Mouse (Mus musculus): ENCODE results near the gene 4931414P19Rik.
"Not testable (repeated sequence)": the region's sequence is repeated elsewhere in the genome, so short reads cannot be mapped to it uniquely, and the experiment has no call there.

Gene 4931414P19Rik

DNA sequence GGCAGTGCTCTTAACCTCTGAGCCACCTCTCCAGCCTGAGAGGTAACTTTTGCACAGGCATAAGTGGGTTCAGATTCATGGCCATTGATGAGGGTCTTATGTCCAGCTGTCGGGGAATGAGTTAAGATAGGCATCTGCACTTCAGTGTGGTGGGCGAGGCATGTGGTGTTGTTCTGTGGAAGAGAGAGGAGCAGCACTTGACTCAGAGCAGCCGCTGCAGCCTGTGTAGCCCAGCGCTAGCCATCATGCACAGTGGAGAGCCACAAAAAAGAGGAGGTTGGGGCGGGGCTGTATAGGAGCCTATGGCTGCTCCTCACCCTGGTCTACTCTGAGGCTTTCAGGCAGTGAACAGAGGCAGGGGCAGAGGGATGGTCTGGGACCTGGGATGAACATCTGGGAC is 22.3 kb upstream of the 4931414P19Rik start:
- no peak for DNase-seq (ENCODE audit: low spot score)

DNA sequence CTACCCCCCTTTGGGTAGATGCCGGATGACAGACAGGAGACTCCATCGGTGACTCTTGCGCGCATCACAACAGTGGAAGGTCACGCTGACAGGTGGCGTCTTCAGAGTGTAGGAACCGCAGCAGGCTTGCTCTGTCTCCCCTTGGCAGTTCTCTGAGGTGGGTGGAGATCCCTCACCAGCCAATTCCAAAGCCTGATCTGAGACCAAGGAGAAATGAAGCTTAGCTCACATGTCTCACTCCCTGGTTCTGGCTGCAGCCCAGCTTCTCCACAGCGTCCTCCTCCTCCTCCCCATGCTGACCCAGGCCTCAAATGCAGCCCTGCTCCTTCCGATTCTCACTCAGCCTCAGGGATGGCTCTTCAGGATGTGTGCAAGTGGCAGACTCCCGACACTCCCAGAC is 19.2 kb upstream of the 4931414P19Rik start:
- DNase-seq (ENCODE audit: low spot score): no peak

DNA sequence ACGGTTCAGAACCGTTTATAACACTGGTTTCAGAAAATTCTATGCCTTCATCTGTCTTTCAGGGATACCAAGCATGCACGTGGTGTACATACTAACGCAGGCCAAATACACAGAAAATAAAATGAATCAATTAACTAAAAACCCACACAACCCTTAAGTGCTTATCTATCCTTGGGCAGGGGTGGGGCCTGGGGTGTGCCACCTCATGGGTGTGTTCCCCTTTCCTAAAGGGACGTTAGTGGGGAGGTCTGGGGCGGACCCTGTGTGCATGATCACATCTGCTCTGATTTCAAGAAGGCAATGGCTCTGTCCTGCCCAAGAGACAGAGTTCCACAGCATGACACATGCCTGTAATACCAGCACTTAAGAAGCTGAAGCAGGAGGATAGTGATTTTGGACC is 17.5 kb upstream of the 4931414P19Rik start:
- no peak for DNase-seq (ENCODE audit: low spot score)

DNA sequence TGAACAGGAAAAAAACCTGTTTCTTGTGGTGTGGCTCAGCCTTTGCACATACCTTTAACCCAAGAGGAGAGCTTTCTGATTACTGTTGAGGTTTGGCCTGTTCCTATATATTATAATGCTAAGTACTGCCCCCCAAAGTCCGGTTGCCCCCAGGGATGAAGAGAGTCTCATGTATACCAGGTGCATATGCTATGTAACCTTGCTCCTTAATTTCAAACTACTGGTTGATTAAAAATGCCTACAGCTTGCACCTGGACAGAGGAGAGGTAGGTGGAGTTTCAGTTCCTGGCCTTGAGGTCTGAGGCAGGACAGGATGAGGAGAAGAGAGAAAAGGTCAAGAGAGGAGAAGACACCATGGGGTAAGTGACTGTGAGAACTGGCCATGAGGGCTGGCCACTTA is 15.3 kb upstream of the 4931414P19Rik start, which contains the start of gene Psmb11:
Psmb11 (plus strand) TSS at position 301 of the 400 bp plus-strand sequence.
- DNase-seq (ENCODE audit: low spot score): no peak

DNA sequence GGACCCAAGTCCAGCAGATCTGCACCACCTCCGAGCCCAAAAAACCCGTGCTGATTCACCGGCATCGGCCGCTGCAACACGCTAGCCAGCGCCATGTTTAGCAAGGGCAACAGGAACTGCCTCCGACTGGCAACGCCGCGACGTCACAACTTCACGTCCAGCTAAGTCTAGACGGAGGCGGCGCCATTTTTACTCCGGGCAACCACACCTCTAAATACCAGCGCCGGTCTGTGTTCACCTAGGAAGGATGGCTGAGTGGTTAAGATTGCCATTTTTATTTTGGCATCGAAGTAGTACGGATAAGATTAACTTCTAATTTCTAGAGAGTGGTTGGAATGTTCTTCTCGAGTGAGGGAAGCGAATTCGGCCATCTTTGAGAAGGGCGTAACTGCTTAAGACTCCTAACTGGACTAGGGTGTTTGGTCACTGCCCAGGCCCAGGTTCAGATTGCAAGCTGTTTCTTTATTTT is 12.1 kb upstream of the 4931414P19Rik start, which contains the start of gene Psmb5:
Psmb5 (minus strand) TSS at position 126 of the 469 bp plus-strand sequence.
- DNase-seq (ENCODE audit: low spot score): peak; percentile 81

DNA sequence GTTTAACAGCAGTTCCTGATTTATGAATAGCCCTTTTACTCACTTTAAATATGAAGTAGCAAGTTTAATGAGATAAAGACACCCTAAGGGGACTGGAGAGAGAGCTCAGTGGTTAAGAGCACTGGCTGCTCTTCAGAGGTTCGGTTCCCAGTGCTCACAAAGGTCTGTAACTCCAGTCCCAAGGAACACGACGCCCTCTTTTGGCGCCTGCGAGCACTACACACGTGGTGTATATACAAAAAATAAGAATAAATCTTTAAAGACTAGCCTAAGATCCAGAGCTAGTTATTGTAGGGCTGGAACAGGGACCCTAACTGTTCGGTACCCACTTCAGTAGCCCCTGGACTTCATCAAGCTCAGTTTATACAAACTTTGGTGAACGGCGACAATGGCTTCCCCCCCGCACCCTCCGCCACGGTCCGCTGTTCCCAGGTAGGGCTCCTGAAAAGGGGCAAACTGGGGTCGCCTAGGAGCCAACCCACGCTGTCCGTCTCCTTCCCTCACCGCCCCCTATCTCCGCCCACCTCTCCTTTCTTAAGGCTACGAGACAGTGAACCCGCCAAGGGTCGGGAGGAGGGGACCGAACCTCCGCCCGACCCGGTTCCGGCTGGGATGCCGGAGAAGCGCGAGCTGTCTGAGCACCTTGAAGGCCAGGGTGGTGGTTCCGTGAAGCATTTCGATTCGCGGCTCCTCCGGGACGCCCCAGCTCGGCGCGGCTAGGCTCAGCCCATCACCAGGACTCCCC is 11.5 kb upstream of the 4931414P19Rik start:
- no peak for DNase-seq (ENCODE audit: low spot score)

DNA sequence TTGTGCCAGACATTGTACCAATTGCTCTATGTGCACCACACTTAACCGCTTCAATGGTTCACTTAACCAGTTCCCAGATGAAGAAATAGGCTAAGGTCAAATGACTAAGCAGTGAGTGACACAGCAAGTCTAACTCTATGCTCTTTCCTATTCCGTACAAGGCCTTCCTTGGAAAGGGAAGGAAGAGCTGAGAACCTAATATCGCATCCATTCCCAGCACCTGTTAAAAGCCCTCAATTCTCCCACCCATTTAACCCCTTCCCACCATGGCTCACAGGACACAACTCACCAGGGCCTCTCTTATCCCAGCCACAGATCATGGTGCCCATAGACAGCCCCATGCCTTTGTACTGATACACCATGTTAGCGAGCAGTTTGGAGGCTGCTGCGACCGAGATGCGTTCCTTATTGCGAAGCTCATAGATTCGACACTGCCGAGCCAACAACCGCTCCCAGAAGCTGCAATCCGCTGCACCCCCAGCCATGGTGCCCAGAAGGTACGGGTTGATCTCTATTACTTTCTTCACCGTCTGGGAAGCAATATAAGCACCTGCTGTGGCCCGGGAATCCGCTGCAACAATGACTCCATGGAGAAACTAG is 10.5 kb upstream of the 4931414P19Rik start:
- DNase-seq (ENCODE audit: low spot score): no peak

DNA sequence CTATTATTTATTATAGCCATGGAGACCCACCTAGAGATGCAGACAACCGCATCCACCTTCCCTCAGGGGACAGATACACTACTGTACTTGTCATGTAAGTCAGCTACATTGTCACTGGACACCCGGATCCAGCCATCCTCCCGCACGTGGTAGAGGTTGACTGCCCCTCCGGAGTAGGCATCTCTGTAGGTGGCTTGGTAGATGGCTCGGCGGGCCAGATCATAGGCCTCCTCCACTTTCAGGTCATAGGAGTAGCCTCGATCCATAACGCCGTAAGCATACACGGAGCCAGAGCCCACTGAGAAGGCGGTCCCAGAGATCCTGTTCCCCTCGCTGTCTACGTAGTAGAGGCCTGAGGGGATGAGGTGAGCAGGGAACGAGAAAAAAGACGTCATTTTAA is 8.3 kb upstream of the 4931414P19Rik start:
- DNase-seq (ENCODE audit: low spot score): not testable (repeated sequence)

DNA sequence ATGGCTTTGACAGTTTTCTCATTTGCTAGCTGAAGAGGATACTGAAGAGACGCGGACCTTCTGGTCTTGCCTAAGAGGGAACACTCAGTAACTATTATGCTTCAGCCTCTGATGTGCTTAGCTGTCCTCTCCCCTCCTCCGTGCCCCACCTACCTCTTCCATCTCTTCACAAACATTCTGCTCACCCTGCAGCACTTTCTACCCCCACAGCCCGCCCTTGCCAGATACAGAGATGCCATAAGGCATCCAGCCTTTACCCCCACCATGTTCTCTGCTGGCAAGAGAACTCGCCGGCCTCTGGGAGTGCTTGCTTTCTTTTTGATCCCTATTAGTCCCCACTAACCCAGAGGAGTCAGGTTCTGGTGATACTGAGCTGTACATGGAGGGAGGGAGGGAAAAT is 4.9 kb upstream of the 4931414P19Rik start:
- DNase-seq (ENCODE audit: low spot score): no peak

DNA sequence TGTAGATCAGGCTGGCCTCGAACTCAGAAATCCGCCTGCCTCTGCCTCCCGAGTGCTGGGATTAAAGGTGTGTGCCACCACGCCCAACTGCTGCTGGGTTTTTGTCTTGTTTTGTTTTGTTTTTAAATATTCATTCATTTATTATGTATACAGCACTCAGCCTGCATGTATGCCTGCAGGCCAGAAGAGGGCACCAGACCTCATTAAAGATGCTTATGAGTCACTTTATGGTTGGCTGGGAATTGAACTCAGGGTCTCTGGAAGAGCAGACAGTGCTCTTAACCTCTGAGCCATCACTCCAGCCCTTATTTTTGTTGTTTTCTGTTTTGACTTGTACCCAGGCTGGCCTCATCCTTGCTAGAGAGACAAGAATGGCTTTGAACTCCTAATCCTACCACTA is 4.2 kb upstream of the 4931414P19Rik start:
- DNase-seq (ENCODE audit: low spot score): no peak

DNA sequence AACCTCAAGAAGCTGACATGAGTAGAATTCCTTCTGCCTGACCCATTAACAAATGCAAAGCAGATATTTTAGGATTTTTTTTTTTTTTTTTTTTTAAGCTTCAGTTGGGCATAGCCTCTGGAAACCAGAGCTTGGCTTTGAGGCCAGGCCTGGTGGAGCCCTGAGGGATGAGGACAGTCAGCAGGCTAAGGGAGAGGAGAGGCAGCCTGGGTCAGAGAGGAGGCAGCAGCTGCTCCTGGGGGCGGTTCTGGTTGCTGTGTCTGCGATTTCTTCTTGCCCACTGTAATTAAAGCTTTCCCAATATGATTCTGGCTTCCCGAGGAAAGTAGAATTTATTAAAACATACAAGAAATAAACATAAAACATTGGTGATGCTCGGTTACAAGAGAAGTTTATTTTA is 3.5 kb upstream of the 4931414P19Rik start:
- DNase-seq (ENCODE audit: low spot score): no peak

DNA sequence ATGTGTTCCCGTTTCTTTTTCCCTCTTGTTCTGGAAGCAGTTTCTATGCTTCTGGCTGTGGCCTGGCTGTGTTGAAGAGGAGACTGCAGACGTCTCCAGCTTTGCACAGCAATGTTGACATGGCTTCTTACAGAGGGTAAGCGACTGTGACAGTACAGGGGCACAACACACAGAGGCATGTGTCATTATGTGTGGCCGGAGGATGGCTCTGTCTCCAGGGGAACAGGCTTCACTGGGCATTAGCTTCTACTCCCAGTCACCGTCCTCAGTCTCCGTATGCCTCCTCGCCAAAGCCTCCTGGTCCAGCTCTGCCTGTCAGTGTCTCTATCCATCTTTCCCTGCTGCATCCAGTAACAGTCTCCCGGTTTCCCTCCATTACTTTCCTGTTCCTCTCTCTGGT is 1.4 kb upstream of the 4931414P19Rik start:
- DNase-seq (ENCODE audit: low spot score): no peak

DNA sequence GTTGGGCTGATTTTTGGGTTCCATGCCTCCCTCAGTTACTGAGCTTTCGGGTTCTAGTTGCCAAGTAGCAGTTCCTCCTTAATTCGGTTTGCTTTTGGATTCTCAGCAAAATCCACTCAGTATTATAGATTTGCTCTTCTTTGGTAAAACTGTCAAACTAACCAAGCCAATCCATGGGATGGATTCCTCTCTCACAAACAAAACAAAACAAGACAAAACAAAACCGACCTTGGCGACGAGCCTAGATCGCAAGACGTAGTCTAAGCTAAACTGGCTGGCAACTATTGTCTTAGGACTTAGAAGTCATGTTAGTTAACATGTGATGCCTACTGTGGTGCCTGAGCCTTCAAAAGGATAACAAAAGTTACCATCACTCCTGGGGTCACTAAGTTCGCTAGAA is 2.1 kb downstream of the 4931414P19Rik start:
- no peak for DNase-seq (ENCODE audit: low spot score)

DNA sequence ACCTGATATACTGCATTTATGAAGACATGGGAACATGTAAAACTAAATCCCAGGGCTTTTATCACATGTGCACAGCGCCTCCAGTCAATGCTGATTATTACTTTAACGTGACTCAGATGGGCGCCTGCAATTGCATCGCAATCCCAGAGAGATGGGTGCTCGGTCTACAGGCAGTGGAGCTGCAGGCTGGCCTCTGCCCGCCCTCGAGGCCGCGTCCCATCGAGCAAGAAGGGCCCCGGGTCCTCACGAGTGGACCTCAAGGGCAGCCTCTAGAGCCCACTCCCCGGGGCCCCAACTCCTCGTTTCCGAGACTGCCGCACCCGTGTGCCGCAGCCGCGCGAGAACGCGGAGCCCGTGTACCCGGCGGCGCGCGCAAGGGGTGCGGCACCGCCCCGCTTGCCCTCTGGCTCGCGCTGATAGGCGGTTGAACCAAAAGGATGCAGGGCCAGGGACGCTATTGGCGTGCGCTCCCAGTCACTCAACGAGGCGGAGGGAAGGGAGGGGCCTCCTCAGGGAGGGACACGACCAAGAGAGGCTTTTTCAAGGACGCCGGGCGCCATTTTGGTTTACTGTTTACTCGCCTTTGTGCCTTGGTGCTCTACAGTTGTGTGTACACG is 2.6 kb downstream of the 4931414P19Rik start:
- DNase-seq (ENCODE audit: low spot score): peak; percentile 86

DNA sequence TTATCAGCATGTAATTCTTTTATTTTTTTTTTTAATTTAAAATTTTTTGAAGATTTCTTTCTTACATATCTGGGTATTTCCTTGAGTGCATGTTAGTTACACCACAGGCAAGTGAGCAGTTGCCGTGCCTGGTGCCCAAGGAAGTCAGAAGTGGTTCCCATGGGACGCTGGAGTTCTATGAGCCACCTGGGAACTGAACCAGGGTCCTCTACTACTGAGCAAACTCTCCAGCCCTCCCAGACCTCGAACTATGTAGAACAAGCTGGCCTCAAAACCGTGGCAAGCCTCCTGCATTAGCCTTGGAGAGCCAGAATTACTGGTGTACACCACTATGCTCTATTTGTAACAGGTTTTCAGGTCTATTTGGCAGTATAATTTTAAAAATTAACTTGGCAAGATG is 3.2 kb downstream of the 4931414P19Rik start:
- no peak for DNase-seq (ENCODE audit: low spot score)

DNA sequence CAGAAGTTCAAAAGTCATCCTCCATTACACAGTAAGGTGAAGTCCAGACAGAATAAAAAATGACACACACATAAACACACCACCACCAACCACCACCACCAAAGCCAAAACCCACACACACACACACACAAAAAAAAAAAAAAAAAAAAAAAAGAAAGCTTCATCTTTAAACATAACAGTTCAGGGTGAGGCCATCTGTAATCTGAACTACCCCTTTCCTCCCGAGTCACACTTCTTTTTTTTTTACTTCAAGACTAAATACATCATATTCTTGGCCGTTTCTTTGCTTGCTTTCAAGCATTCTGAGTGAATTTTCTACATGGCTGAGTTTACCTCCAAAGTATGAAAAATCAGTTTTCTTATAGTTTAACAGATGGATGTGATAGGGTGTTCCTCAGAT is 4.2 kb downstream of the 4931414P19Rik start:
- no peak for DNase-seq (ENCODE audit: low spot score)

DNA sequence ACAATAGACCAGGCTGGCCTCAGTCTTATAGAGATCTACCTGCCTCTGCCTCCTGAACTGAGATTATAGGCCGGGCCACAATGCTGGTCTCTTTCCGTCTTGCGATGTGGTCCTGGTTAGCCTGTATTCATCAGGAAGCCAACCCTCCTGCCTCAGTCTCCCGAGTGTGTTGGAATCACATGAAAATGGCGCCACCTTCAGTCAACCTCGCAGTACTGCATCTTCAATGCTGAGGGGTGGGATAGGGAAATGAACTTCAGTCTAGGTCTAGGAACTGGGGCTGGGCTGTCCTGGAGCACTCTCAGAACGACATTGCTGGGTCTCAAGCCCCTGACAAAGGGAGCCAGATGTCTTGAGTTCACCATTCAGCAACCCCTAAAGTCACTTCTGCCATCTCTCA is 8.7 kb downstream of the 4931414P19Rik start:
- no peak for DNase-seq (ENCODE audit: low spot score)

DNA sequence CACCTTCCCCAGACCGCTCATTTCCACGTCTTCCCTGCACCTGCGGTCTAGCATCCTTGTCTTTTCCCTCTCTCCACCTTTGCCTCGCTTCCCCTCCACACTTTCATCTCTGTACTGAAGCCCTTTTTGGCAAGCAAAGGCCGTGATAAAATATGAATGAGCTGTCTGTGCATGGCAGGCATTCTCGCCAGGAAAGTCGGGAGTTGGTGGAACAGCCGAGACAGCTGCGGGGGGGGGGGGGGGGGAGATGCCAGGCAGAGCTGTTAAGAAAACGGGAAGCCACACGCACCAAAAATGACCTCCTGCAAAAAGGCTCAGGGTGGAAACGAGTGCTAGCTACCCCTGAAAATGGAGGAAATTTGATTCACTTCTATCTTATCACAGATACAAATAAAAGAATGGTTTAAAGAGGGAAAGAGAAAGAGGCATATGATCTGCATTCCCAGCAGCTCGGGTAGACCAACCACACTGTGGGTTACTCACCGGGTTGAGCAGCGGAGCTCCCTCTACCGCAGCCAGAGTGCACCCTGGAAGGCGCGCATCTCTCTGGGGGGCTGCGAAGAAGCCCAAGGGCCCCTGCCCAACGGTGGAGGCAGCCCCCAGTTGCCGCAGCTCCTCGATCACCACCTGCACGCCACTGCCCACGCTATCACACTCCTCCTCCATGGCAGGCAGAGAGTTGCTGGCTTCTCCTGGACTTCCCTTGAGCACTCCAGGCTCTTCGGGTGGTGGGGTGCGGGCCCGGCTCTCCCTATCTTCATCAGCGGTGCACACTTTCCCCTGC is 11.0 kb downstream of the 4931414P19Rik start:
- DNase-seq (ENCODE audit: low spot score): no peak

DNA sequence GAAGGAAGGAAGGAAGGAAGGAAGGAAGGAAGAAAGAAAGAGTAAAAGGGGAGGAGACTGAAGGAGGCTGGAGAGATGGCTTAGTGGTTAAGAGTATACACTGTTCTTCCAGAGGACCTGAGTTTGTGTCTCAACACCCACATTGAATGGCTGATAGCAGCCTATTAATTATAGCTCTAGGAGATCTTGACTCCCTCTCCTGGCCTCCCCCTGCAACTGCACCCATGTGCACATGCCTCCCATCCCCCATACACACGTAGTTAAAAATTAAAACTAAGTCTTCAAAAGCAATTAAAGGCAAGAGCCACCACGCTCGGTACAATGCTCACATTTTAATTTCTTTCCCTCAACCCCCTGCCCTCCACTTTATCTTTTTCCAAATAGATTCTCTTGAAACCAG is 11.7 kb downstream of the 4931414P19Rik start:
- DNase-seq (ENCODE audit: low spot score): no peak

DNA sequence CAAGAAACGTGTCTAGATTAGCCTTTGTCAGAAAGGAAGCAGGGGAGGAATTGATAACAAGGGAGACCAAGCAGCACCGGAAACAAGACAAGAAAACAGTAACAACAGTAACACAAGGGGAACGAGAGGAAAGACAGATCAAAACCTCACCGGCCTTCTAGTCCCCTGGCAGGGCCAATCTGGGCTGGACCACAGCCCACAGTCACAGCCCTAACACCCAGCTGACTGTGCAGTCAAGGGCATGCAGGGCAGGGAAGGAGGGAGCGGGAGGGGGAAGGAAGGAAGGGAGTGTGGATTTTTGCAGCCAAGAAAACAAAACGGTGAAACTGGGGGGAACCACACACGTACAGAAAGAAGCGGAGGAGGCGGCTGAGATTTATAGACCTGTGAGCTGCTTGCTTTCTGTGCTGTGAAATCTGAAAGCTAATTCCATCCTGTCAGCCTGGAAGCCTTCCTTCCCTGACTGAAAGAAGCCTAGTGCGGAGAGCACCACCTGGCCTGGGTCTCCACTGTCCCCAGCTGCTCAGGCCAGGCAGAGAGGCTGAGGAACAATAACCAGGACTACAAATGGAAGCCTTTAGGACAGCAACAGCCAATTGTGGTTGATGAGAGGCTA is 13.4 kb downstream of the 4931414P19Rik start:
- DNase-seq (ENCODE audit: low spot score): no peak

DNA sequence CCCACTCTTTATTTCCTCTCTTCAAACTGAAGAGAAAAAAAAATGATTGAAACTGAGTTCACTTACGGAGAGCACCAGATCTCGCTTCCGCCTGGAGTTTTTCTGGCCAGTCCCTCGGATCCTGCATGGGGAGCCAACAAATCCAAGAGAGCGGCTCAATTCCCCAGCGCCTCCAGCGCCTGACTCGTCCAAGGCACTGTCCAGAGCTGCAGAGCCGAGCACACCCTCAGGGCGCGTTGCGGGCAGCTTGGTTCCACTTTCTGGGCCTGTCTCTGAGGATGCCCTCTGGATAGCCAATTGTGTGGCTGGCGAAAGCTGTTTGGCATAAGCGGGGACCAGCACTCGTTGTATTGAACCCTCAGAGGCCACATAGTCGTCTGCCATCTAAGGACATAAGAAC is 14.7 kb downstream of the 4931414P19Rik start:
- DNase-seq (ENCODE audit: low spot score): no peak
